ENCODE assay signal across 17 mouse cellular contexts in the genomic region with DNA sequence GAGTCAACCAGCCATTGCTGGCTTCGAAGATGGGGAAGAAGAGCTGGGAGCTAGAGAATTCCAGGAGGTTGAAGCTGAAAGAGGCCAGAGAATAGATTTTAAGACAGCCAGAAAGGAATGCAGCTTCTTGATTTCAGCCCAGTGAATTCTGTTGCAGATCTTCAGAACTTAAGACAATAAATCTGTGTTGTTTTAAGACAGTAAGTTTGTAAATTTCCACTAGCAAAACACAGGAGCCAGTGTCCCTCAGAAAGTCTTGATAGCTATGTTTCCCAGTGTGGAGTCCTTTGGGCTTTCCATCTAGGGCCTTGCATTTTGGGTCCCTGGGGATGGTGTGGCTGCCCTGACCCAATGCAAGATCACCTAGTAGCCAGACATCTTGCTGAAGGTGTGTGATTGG. TPM values are rescaled to one million over a fixed set of nuclear protein-coding genes. Genes with fewer than 3 reads are reported as not detected.
"Had no signal": no experiment of that assay in that cellular context is flagged by ENCODE, and none has a peak within 500 bp of the region (broad histone marks: within the 10 kb centered on the region; RNA-seq: fewer than 3 reads in every experiment).

No protein-coding gene starts in this region.

- H3K27ac ChIP-seq: intestine, embryonic 15.5 days; left cerebral cortex, adult 2 months; liver, embryonic 14.5 days; midbrain, embryonic 10.5 days; midbrain, embryonic 15.5 days; neural tube, embryonic 13.5 days had no signal

- H3K36me3 ChIP-seq: intestine, embryonic 15.5 days; limb, embryonic 12.5 days; midbrain, embryonic 10.5 days; midbrain, embryonic 15.5 days; neural tube, embryonic 13.5 days had no signal

- H3K4me3 ChIP-seq: intestine, embryonic 15.5 days; left cerebral cortex, adult 2 months; limb, embryonic 12.5 days; midbrain, embryonic 10.5 days; midbrain, embryonic 15.5 days; neural tube, embryonic 13.5 days had no signal

- H3K9me3 ChIP-seq: intestine, embryonic 15.5 days; limb, embryonic 12.5 days; midbrain, embryonic 10.5 days; midbrain, embryonic 15.5 days; neural tube, embryonic 13.5 days had no signal

- H3K9ac ChIP-seq: intestine, embryonic 15.5 days; limb, embryonic 12.5 days; liver, embryonic 14.5 days; midbrain, embryonic 15.5 days; neural tube, embryonic 13.5 days had no signal

- DNase-seq: kidney, adult 8-10 months; lung, adult 2 months; lung, postnatal 10 days; lung, postnatal 4 days; retina, postnatal 1 day; right cerebral cortex, postnatal 4 days; spleen, adult 18-20 months; thymus, adult 18-20 months; thymus, postnatal 14 days had no signal

- H3K4me2 ChIP-seq: intestine, embryonic 15.5 days; limb, embryonic 12.5 days; midbrain, embryonic 15.5 days; neural tube, embryonic 13.5 days had no signal

- H3K27me3 ChIP-seq: intestine, embryonic 15.5 days; limb, embryonic 12.5 days; midbrain, embryonic 15.5 days; neural tube, embryonic 13.5 days had no signal

- ATAC-seq: intestine, embryonic 15.5 days; midbrain, embryonic 15.5 days had no signal

RNA-seq across cellular contexts. Expression of a gene that starts 25.1 kb away (rescaled TPM):
- polyA plus RNA-seq: liver, adult 2 months; liver, embryonic 14.5 days; lung, adult 2 months had no signal
